Mouse (Mus musculus) layer of hippocampus, adult 2 months (tissue): Measurements from ENCODE around the gene Cradd. TPM values are rescaled to one million over a fixed set of nuclear protein-coding genes. Genes with fewer than 3 reads are reported as not detected.

Experiments
- DNase-seq, 2 experiments: peaks; one replicate each; pipeline ENCODE4 v3.0.0; 2022; ENCODE audit warnings: low spot score in 2 of 2
- H3K27ac ChIP-seq: fragments of 200-600 bp; 2 replicates; pipeline ENCODE4 v1.8.1; 2022
- H3K4me3 ChIP-seq: fragments of 200-600 bp; 2 replicates; pipeline ENCODE4 v1.8.1; 2022; ENCODE audit warnings: mild to moderate bottlenecking
- CTCF ChIP-seq: fragments of 200-600 bp; conservative IDR thresholded peaks from 2 replicates; pipeline ENCODE4 v1.8.1; 2022; ENCODE audit warnings: antibody characterized with exemption, mild to moderate bottlenecking, moderate library complexity
- total RNA-seq, 2 experiments: library from RNA; stranded (reverse); gene quantifications; 2 replicates each; pipeline ENCODE4 v1.2.3; 2021

Cradd gene
- total RNA-seq, 2 experiments from 2014 or later, result 5.6 to 7.2 TPM

DNA sequence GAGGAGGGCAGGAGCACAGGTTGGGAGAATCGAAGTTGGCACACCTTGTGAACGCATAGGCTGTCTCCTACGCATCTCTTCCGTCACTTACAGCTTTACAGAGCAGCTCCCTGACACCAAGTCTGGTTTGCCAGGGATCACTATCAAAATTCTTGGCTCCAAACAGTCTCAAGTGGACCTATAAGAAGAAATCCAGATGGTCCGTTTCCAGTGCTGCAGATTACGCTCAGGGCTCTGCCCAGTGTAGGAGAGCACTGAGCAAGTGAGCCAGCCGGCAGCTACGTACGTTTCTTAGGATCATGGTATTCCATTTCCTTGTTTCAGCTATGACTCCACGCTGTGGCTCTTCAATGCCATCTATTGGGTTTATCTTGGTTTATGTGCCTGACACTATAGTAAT, 90.9 kb downstream of the Cradd start:
- TF ChIP-seq CTCF, result no peak
- no peak for DNase-seq
- Histone ChIP-seq H3K27ac (peak overlapping the region; percentile 19; the same call in 1 of the 2 replicates), H3K4me3 (no peak overlapping the region)

DNA sequence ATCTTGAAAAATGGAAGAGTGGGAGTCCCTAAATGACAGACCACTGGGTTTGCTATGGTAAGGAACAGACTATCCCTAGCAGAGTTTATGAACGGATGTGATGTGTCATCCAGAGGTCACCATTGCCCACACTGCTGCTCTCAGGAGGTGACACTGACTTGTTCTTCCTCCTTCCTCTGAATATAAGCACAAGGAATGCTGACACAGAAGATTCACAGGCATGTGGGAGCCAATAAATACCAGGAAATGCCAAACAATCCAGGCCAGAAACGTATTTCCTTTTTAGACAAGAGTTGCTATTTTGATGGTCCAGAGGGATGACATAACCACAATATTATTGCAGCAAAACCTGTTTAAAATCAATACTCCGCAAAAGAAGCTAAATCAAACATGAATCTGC, 91.4 kb downstream of the Cradd start:
- DNase-seq, result no peak
- TF ChIP-seq CTCF, result no peak
- Histone ChIP-seq H3K4me3 (no peak overlapping the region), H3K27ac (no peak overlapping the region; the same call in 1 of the 2 replicates)

- DNase-seq, result peak in 1 of 2 experiments; percentile 46
- Histone ChIP-seq H3K27ac (0 out of 2 replicates have a peak overlapping the region, but pooled peaks have one; percentile 23), H3K4me3 (no peak overlapping the region)
- peak; percentile 55 for TF ChIP-seq CTCF
Measured at GRCm38 (mm10) chr10:95228192-95228591, 95.7 kb downstream of the Cradd start.

DNA sequence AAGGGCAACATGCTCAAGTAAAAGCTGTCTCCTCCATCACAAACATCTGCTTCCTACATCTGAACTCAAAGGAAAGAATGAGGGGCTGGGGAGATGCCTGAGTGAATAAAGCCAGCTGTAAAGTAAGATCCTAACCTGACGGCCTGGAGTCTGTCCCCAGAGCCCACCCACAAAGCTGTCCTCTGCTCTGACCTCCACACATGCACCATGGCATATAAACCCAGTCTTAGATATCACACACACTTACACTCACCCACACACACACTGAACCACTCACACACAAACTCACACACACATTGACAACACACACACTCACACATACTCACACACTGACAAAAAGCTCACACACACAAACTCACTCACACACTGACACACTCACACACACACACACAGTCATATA, 96.3 kb downstream of the Cradd start:
- TF ChIP-seq CTCF, result no peak
- Histone ChIP-seq H3K4me3 (no peak overlapping the region), H3K27ac (0 out of 2 replicates have a peak overlapping the region, but pooled peaks have one; percentile 32)
- DNase-seq, result no peak

GRCm38 (mm10) chr10:95226772-95227171, 97.2 kb downstream of the Cradd start:
- no peak overlapping the region for H3K4me3 ChIP-seq
- no peak for TF ChIP-seq CTCF
- no peak for DNase-seq
- no peak overlapping the region for H3K27ac ChIP-seq

GRCm38 (mm10) chr10:95225006-95225405, 98.9 kb downstream of the Cradd start:
- no peak overlapping the region for H3K27ac ChIP-seq
- DNase-seq, result no peak
- TF ChIP-seq CTCF, result no peak
- no peak overlapping the region for H3K4me3 ChIP-seq

GRCm38 (mm10) chr10:95223211-95223610, 100.7 kb downstream of the Cradd start:
- H3K4me3 ChIP-seq, result no peak overlapping the region
- no peak for TF ChIP-seq CTCF
- H3K27ac ChIP-seq, result no peak overlapping the region
- DNase-seq, result no peak

GRCm38 (mm10) chr10:95221914-95222313, 102.0 kb downstream of the Cradd start:
- no peak for DNase-seq
- TF ChIP-seq CTCF, result no peak
- H3K4me3 ChIP-seq, result no peak overlapping the region
- H3K27ac ChIP-seq, result no peak overlapping the region

- H3K27ac ChIP-seq, result no peak overlapping the region
- no peak for DNase-seq
- no peak for TF ChIP-seq CTCF
- H3K4me3 ChIP-seq, result no peak overlapping the region
Measured at GRCm38 (mm10) chr10:95220536-95220935, 103.4 kb downstream of the Cradd start.

GRCm38 (mm10) chr10:95218683-95219060, 105.3 kb downstream of the Cradd start:
- DNase-seq, result no peak
- Histone ChIP-seq H3K27ac (peak overlapping the region; percentile 51; the same call in 1 of the 2 replicates), H3K4me3 (no peak overlapping the region)
- TF ChIP-seq CTCF, result no peak

GRCm38 (mm10) chr10:95217956-95218682, 105.8 kb downstream of the Cradd start:
- TF ChIP-seq CTCF, result peak; percentile 54
- H3K27ac ChIP-seq, result no peak overlapping the region
- H3K4me3 ChIP-seq, result no peak overlapping the region
- DNase-seq, result no peak

- no peak overlapping the region for H3K27ac ChIP-seq
- no peak for DNase-seq
- no peak overlapping the region for H3K4me3 ChIP-seq
- TF ChIP-seq CTCF, result no peak
Measured at GRCm38 (mm10) chr10:95215324-95215723, 108.6 kb downstream of the Cradd start.

GRCm38 (mm10) chr10:95213820-95214219, 110.1 kb downstream of the Cradd start:
- TF ChIP-seq CTCF, result no peak
- Histone ChIP-seq H3K27ac (no peak overlapping the region), H3K4me3 (no peak overlapping the region)
- no peak for DNase-seq

DNA sequence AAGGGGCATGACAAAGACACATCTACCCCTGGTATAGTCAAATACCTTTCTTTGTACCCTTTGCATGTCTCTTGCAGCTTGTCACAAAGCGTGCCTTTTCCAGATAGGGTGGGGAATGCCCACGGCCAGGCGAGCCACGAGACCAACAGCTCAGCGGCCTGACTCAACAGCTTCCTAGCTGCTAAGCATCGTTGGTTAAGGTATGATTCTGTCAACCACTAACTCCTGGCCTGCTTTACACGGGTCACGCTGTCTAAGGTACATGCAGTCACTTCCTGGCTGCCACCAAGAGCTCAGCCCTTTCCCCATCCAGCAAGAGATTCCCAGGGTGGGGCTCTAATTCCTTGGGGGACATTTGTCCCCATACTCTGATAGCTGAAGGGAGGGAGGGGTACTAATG, 110.6 kb downstream of the Cradd start:
- no peak for TF ChIP-seq CTCF
- no peak for DNase-seq
- no peak overlapping the region for H3K27ac ChIP-seq
- H3K4me3 ChIP-seq, result no peak overlapping the region
